8 mouse cellular contexts compared by ENCODE assay signal in genomic region chr7:49120488-49120864, GRCm38 (mm10).
DNase-seq lines count a peak whose midpoint lies in the region; ATAC-seq and TF ChIP-seq lines count a peak whose summit lies in the region.

No protein-coding gene starts in this region.

- intact Hi-C loops in heart, postnatal 14 days (cut with DNase I), result loop anchor here (1.0 to 10.0 kb wide), 3 partner anchors 192 to 306 kb away; no protein-coding TSS in a partner anchor

- DNase-seq in heart, postnatal 0 days (ENCODE audit: low spot score), result no peak
- DNase-seq in heart, postnatal 14 days, result no peak
- peak; percentile 62 for DNase-seq in cerebellum, adult 9-11 months
- DNase-seq in adrenal gland, postnatal 25 days, result no peak
- no peak for DNase-seq in thymus, postnatal 0 days (ENCODE audit: low spot score)
- no peak for DNase-seq in c-Kit-positive CD71-positive TER-119-positive erythroid progenitor cells, embryonic 14.5 days (ENCODE audit: low spot score)

- WGBS in heart, postnatal 0 days, result 39% methylated on average over 6 of the region's 6 CpGs
- 21% methylated on average over 6 of the region's 6 CpGs for WGBS in forebrain, embryonic 16.5 days
- 22% methylated on average over 6 of the region's 6 CpGs for WGBS in midbrain, embryonic 12.5 days

- H3K4me1 ChIP-seq in heart, postnatal 0 days (ENCODE audit: control insufficient read depth, insufficient read depth), result peaks cover 8% of the 10 kb centered on the region; the same call in 1 of the 2 replicates
- H3K4me1 ChIP-seq in forebrain, embryonic 16.5 days (replicated peaks; ENCODE audit: control insufficient read depth, insufficient read depth, low read length), result peaks cover 24% of the 10 kb centered on the region
- H3K4me1 ChIP-seq in midbrain, embryonic 12.5 days, result peaks cover 25% of the 10 kb centered on the region

- H3K4me3 ChIP-seq in heart, postnatal 0 days (ENCODE audit: low read depth, low read length), result peak overlapping the region; percentile 17; the same call in 1 of the 2 replicates
- H3K4me3 ChIP-seq in forebrain, embryonic 16.5 days (replicated peaks; ENCODE audit: low read length), result peak overlapping the region; percentile 38
- H3K4me3 ChIP-seq in midbrain, embryonic 12.5 days, result peak overlapping the region; percentile 23

- peak overlapping the region; percentile 51 for H3K4me2 ChIP-seq in heart, postnatal 0 days (ENCODE audit: low read depth, low read length)
- peak overlapping the region; percentile 73 for H3K4me2 ChIP-seq in forebrain, embryonic 16.5 days (ENCODE audit: low read length)
- peak overlapping the region; percentile 54 for H3K4me2 ChIP-seq in midbrain, embryonic 12.5 days (replicated peaks)

- no peak for TF ChIP-seq EP300 in heart, postnatal 0 days (IDR thresholded peaks at IDR 0.05; ENCODE audit: low read depth)

- H3K27me3 ChIP-seq in heart, postnatal 0 days (ENCODE audit: control insufficient read depth, insufficient read depth, low read length), result peaks cover 12% of the 10 kb centered on the region; the same call in 1 of the 2 replicates
- H3K27me3 ChIP-seq in forebrain, embryonic 16.5 days (replicated peaks; ENCODE audit: control insufficient read depth, insufficient read depth, low read length), result no peaks in the 10 kb centered on the region
- H3K27me3 ChIP-seq in midbrain, embryonic 12.5 days, result peaks cover 64% of the 10 kb centered on the region

- H3K27ac ChIP-seq in heart, postnatal 0 days (ENCODE audit: low read depth), result no peak overlapping the region
- peak overlapping the region; percentile 39 for H3K27ac ChIP-seq in forebrain, embryonic 16.5 days (ENCODE audit: low read length)
- peak overlapping the region; percentile 72 for H3K27ac ChIP-seq in midbrain, embryonic 12.5 days (replicated peaks)

- ATAC-seq in heart, postnatal 0 days (ENCODE audit: insufficient read depth, low read depth), result no peak
- peak; percentile 13 for ATAC-seq in forebrain, embryonic 16.5 days
- peak; percentile 28 for ATAC-seq in midbrain, embryonic 12.5 days (ENCODE audit: low FRiP score, low read depth)

- no peaks in the 10 kb centered on the region for H3K9me3 ChIP-seq in heart, postnatal 0 days (replicated peaks; ENCODE audit: control insufficient read depth, low read length)
- no peaks in the 10 kb centered on the region for H3K9me3 ChIP-seq in forebrain, embryonic 16.5 days (ENCODE audit: control insufficient read depth, low read length)
- no peaks in the 10 kb centered on the region for H3K9me3 ChIP-seq in midbrain, embryonic 12.5 days

- no peak overlapping the region for H3K9ac ChIP-seq in heart, postnatal 0 days (replicated peaks; ENCODE audit: low read depth, low read length)
- peak overlapping the region; percentile 49; the same call in 1 of the 2 replicates for H3K9ac ChIP-seq in forebrain, embryonic 16.5 days (replicated peaks; ENCODE audit: low read depth, low read length)
- peak overlapping the region; percentile 39 for H3K9ac ChIP-seq in midbrain, embryonic 12.5 days (replicated peaks)

- TF ChIP-seq CTCF in heart, postnatal 0 days (IDR thresholded peaks at IDR 0.05; ENCODE audit: low read depth), result no peak

- H3K36me3 ChIP-seq in heart, postnatal 0 days (replicated peaks; ENCODE audit: control insufficient read depth, insufficient read depth, low read length), result no peaks in the 10 kb centered on the region
- H3K36me3 ChIP-seq in forebrain, embryonic 16.5 days (ENCODE audit: control insufficient read depth, insufficient read depth), result no peaks in the 10 kb centered on the region
- H3K36me3 ChIP-seq in midbrain, embryonic 12.5 days, result no peaks in the 10 kb centered on the region
